Mouse (Mus musculus) limb, embryonic 11.5 days (tissue): ENCODE results near the gene Pex19. TPM values are rescaled to one million over a fixed set of nuclear protein-coding genes. Genes with fewer than 3 reads are reported as not detected.

Experiments
- ATAC-seq: fragments of 200-750 bp; cut with Nextera tagmentation; 2 replicates; pipeline ENCODE4 v1.8.0; 2017; ENCODE audit warnings: low read depth; ENCODE audit not compliant: insufficient number of reproducible peaks, low FRiP score, low TSS enrichment
- DNase-seq: peaks from one replicate; pipeline ENCODE4 v3.0.0-alpha.2; 2015; ENCODE audit warnings: low spot score
- H3K27ac ChIP-seq: fragments of 300-500 bp; sonication (generic); replicated peaks from 2 replicates; pipeline ENCODE4 v1.5.1; 2014; ENCODE audit warnings: low read depth, mild to moderate bottlenecking, low read length
- H3K27me3 ChIP-seq: fragments of 300-500 bp; sonication (generic); 2 replicates; pipeline ENCODE4 v1.6.1; 2014; ENCODE audit warnings: mild to moderate bottlenecking, low read length, mixed read lengths; ENCODE audit not compliant: control insufficient read depth, insufficient read depth
- H3K36me3 ChIP-seq: fragments of 300-500 bp; sonication (generic); 2 replicates; pipeline ENCODE4 v1.6.1; 2014; ENCODE audit warnings: mild to moderate bottlenecking, low read length, moderate library complexity, mixed read lengths; ENCODE audit not compliant: control insufficient read depth, insufficient read depth
- H3K4me1 ChIP-seq: fragments of 300-500 bp; sonication (generic); 2 replicates; pipeline ENCODE4 v1.6.1; 2014; ENCODE audit warnings: low read length, mixed read lengths; ENCODE audit not compliant: control insufficient read depth, insufficient read depth
- H3K4me2 ChIP-seq: fragments of 300-500 bp; sonication (generic); 2 replicates; pipeline ENCODE4 v1.6.1; 2014; ENCODE audit warnings: low read depth, mild to moderate bottlenecking, moderate library complexity; ENCODE audit not compliant: severe bottlenecking
- H3K4me3 ChIP-seq: fragments of 300-500 bp; sonication (generic); 2 replicates; pipeline ENCODE4 v1.5.1; 2014; ENCODE audit warnings: low read depth, low read length
- H3K9ac ChIP-seq: fragments of 300-500 bp; sonication (generic); 2 replicates; pipeline ENCODE4 v1.6.1; 2014; ENCODE audit warnings: mild to moderate bottlenecking, low read length
- H3K9me3 ChIP-seq: fragments of 300-500 bp; sonication (generic); 2 replicates; pipeline ENCODE4 v1.6.1; 2016; ENCODE audit warnings: low read length; ENCODE audit not compliant: control insufficient read depth
- WGBS: fragments of 180-500 bp; shearing (Covaris S2); extraction: QIAGEN DNeasy Blood & Tissue Kit; methylation state at CpG from one replicate; pipeline ENCODE4 v1.1.7; 2014; 5-methylcytosine and 5-hydroxymethylcytosine counted together
- polyA plus RNA-seq: library from polyadenylated mRNA; unstranded; fragments of >200 nt; fragmentation: Nextera tagmentation; extraction: Ambion mirVana; gene quantifications from 2 replicates; pipeline ENCODE4 v1.2.1, GENCODE M21; 2014

Pex19 gene
- polyA plus RNA-seq, 1 experiment from 2014 or later, result 180 TPM

- H3K4me1 ChIP-seq, result no peaks in the 10 kb centered on the region
- no peak for DNase-seq
- 84% methylated on average over 7 of the region's 7 CpGs for WGBS
- no peaks in the 10 kb centered on the region for H3K9me3 ChIP-seq
- no peaks in the 10 kb centered on the region for H3K27me3 ChIP-seq
- no peak overlapping the region for H3K9ac ChIP-seq
- no peak overlapping the region for H3K4me2 ChIP-seq
- H3K36me3 ChIP-seq, result peaks cover 7% of the 10 kb centered on the region
- H3K4me3 ChIP-seq, result no peak overlapping the region
- H3K27ac ChIP-seq, result no peak overlapping the region
- ATAC-seq, result no peak
Measured at GRCm38 (mm10) chr1:172179102-172179501, 52.5 kb downstream of the Pex19 start.

- DNase-seq (no peak), ATAC-seq (no peak)
- Histone ChIP-seq H3K9ac (no peak overlapping the region), H3K27ac (no peak overlapping the region), H3K4me3 (no peak overlapping the region), H3K36me3 (peaks cover 5% of the 10 kb centered on the region), H3K4me2 (no peak overlapping the region), H3K9me3 (no peaks in the 10 kb centered on the region), H3K4me1 (no peaks in the 10 kb centered on the region), H3K27me3 (no peaks in the 10 kb centered on the region)
- 74% methylated on average over 4 of the region's 4 CpGs for WGBS
Measured at GRCm38 (mm10) chr1:172180881-172181280, 54.3 kb downstream of the Pex19 start.

DNA sequence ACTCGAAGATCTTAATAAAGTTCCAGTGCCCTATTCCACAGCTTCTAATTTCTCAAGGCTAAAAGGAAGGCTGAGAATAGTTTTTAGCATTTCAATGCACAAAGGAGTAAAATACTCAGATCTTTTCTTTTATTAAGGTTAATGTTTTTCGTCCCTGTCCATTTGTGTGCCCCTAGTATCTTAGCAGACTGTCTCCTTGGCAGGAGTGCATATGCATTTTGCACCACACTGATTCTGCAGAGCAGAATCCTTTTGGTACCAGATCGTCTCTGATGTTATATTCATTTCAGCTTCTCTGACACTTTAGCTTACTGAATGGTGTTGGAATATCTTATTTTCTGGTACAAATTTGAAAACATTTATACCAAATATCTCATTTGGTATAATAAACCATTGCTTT, 55.2 kb downstream of the Pex19 start:
- no peak overlapping the region for H3K27ac ChIP-seq
- no peaks in the 10 kb centered on the region for H3K4me1 ChIP-seq
- WGBS, result 92% methylated on average over 3 of the region's 3 CpGs
- no peaks in the 10 kb centered on the region for H3K27me3 ChIP-seq
- no peak overlapping the region for H3K9ac ChIP-seq
- DNase-seq (no peak), ATAC-seq (no peak)
- no peaks in the 10 kb centered on the region for H3K9me3 ChIP-seq
- peaks cover 10% of the 10 kb centered on the region for H3K36me3 ChIP-seq
- H3K4me3 ChIP-seq, result no peak overlapping the region
- H3K4me2 ChIP-seq, result no peak overlapping the region

DNA sequence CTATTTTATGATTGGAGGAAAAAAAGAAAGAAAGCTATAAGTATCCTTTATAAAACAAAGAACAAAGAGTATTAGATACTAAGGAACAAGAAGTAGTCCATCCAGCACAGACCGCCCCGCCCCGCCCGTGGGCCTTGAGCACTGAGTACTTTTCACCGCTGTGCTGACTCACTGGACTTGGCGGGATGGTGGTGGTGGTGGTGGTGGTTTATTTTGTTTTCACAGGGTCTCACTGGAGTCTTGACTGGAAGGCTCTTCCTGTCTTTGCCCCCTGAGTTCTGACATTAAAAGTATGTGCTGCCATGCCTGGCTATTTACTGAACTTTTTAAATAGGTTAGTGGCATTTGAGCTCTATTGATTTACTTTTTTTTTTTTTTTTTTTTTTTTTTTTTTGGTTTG, 56.5 kb downstream of the Pex19 start:
- no peaks in the 10 kb centered on the region for H3K4me1 ChIP-seq
- H3K4me2 ChIP-seq, result no peak overlapping the region
- DNase-seq (no peak), ATAC-seq (0 out of 2 replicates have a peak, but pooled peaks have one; percentile 35)
- H3K27ac ChIP-seq, result no peak overlapping the region
- no peaks in the 10 kb centered on the region for H3K9me3 ChIP-seq
- 95% methylated on average over 6 of the region's 6 CpGs for WGBS
- H3K4me3 ChIP-seq, result no peak overlapping the region
- no peak overlapping the region for H3K9ac ChIP-seq
- H3K36me3 ChIP-seq, result peaks cover 20% of the 10 kb centered on the region
- no peaks in the 10 kb centered on the region for H3K27me3 ChIP-seq

- Histone ChIP-seq H3K27ac (no peak overlapping the region), H3K36me3 (peaks cover 23% of the 10 kb centered on the region), H3K9ac (no peak overlapping the region), H3K4me2 (no peak overlapping the region), H3K9me3 (no peaks in the 10 kb centered on the region), H3K4me1 (no peaks in the 10 kb centered on the region), H3K27me3 (no peaks in the 10 kb centered on the region), H3K4me3 (no peak overlapping the region)
- ATAC-seq (no peak), DNase-seq (no peak)
Measured at GRCm38 (mm10) chr1:172183915-172184314, 57.4 kb downstream of the Pex19 start.

Other genes starting within 250 kb of the Pex19 start
- gene Gm10521, start 231.1 kb upstream of the Pex19 start, polyA plus RNA-seq, result not detected in 2 replicates
- not detected in 2 replicates for gene Slamf6, start 209.2 kb upstream of the Pex19 start, polyA plus RNA-seq
- gene Vangl2, start 98.3 kb upstream of the Pex19 start, polyA plus RNA-seq, result 23.3 and 26.3 TPM in 2 replicates
- not detected in 2 replicates for gene Nhlh1, start 69.2 kb upstream of the Pex19 start, polyA plus RNA-seq
- gene Copa, start 44.2 kb upstream of the Pex19 start, polyA plus RNA-seq, result 173 and 197 TPM in 2 replicates
- gene Ncstn, start 44.0 kb upstream of the Pex19 start, polyA plus RNA-seq, result 86.8 and 89.2 TPM in 2 replicates
- 119 and 127 TPM in 2 replicates for gene Dcaf8, start 21.3 kb downstream of the Pex19 start, polyA plus RNA-seq
- 81.9 and 82.3 TPM in 2 replicates for gene Pea15a, start 80.0 kb downstream of the Pex19 start, polyA plus RNA-seq
- 1.6 and 2.2 TPM in 2 replicates for gene Casq1, start 93.1 kb downstream of the Pex19 start, polyA plus RNA-seq
- gene Atp1a4, start 131.7 kb downstream of the Pex19 start, polyA plus RNA-seq, result not detected in 2 replicates
- 31.9 and 35.4 TPM in 2 replicates for gene Igsf8, start 134.9 kb downstream of the Pex19 start, polyA plus RNA-seq
- 1.4 and 1.5 TPM in 2 replicates for gene Atp1a2, start 171.3 kb downstream of the Pex19 start, polyA plus RNA-seq
- gene Kcnj9, start 202.6 kb downstream of the Pex19 start, polyA plus RNA-seq, result not detected in 2 replicates
- gene Kcnj10, start 214.5 kb downstream of the Pex19 start, polyA plus RNA-seq, result 0.07 and 0.11 TPM in 2 replicates
- gene Pigm, start 249.8 kb downstream of the Pex19 start, polyA plus RNA-seq, result 12.4 and 12.6 TPM in 2 replicates